Mouse (Mus musculus) kidney, adult 2 months (tissue): ENCODE results near the gene Rspo4.

Experiments used
- CTCF ChIP-seq: fragments of 200-500 bp; conservative IDR thresholded peaks from 2 replicates; pipeline ENCODE4 v1.5.1; 2011; ENCODE audit warnings: low read depth, mild to moderate bottlenecking, control low read depth, low read length, moderate library complexity, mixed read lengths; ENCODE audit not compliant: insufficient read depth, insufficient read length
- POLR2A ChIP-seq: fragments of 200-500 bp; IDR thresholded peaks from one replicate; pipeline ENCODE4 v1.6.1; 2011; ENCODE audit warnings: low read depth, low read length, control low read depth

DNA sequence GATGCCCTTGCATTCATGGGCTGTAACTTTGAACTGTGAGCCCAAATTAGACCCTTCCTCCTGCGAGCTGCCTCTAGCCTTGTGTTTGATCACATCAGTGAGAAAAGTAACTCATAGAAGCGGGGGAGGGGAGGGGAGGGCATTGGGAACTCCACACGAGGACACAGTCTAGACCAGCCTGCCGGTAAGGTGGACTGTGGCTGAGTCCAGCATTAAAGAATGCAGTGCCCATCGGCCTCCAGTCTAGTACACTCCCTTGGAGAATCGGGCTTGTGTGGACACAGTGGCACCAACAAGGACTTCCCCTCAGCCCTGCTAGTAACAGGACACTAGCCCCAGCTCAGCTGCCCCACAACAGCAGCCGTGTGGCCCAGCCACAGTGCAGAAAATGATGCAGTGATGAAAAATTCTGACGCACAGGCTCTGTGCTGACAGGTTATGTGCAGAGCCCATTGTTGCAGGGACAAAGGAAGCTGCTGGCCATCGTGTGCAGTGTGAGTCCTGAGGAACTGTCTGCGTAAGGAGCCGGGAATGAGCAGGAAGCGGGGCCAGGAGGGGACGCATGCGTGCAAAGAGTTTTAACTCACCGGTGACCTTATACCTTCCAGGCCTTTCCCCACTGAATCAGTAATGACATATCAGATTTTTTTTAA is 50.5 kb downstream of the Rspo4 start:
- TF ChIP-seq CTCF, result no peak
- TF ChIP-seq POLR2A, result no peak
